Mouse (Mus musculus): ENCODE measurements at regions not wholly inside any gene's neighbourhood (a gene's known extent, or its start where the extent isn't known, plus 50 kb on each side); places are given as distances from the start of the nearest gene placed in this dataset.

DNA sequence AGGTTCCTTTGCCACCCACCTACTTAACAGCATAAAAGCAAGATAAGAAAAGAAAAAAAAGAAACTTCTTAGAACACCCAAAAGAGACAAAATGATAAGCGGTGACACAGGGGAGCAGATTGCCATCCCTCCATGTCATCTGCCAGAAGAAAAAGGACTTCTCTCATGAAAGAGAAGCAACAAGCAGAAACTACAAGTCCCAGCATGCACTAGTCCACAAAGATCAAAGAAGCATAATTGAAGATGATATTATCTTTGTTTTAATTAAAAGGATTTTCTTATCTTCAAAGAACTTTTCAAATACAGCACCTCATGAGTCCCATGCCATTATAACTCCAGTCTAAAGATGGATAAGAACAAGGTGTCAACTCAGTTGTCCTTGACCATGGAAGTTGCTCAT is 231.0 kb upstream of the 4930412O13Rik start:
- TF ChIP-seq CTCF (IDR thresholded peaks at IDR 0.05) (no peak), EP300 (IDR thresholded peaks at IDR 0.05) (no peak)
